Mouse (Mus musculus): ENCODE measurements around the gene Glp1r. TPM values are rescaled to one million over a fixed set of nuclear protein-coding genes. Genes with fewer than 3 reads are reported as not detected.

The Glp1r gene
- polyA plus RNA-seq, 1 experiment from 2014 or later: not detected

DNA sequence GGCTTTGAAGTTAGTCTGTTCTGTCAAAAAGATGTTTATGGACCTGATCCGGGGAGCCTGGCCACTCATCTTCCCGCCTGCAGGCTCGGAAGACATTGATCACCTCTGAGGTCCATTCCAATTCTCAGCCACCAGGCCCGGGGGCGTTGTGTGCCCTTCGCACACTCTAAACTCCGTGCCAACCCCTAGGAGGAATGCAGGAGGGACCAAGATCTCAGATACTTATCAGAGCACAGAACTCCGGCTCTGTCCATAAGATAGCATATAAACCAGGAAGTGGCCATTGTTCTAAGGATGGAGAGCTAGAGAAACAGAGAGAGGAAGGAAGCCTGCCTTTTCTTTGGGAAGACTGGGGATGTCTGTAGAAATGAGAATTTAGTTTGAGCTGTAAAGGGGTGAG lies 18.1 kb upstream of the Glp1r start:
- 43% methylated on average over 8 of the region's 8 CpGs for WGBS (ENCODE audit: missing documents)
- no peak overlapping the region for H3K27ac ChIP-seq
- no peak overlapping the region for H3K4me3 ChIP-seq (ENCODE audit: inconsistent target)
- no peaks in the 10 kb centered on the region for H3K36me3 ChIP-seq (ENCODE audit: inconsistent target)
- H3K79me2 ChIP-seq (ENCODE audit: inconsistent target): no peaks in the 10 kb centered on the region

- Histone ChIP-seq H3K79me2 (ENCODE audit: inconsistent target) (no peaks in the 10 kb centered on the region), H3K27ac (no peak overlapping the region), H3K4me3 (ENCODE audit: inconsistent target) (no peak overlapping the region), H3K36me3 (ENCODE audit: inconsistent target) (no peaks in the 10 kb centered on the region)
- 42% methylated on average over 1 of the region's 1 CpGs for WGBS (ENCODE audit: missing documents)
Measured at GRCm38 (mm10) chr17:30892086-30892485, 9.5 kb upstream of the Glp1r start.

- no peaks in the 10 kb centered on the region for H3K79me2 ChIP-seq (ENCODE audit: inconsistent target)
- H3K4me3 ChIP-seq (ENCODE audit: inconsistent target): no peak overlapping the region
- no peak overlapping the region for H3K27ac ChIP-seq
- H3K36me3 ChIP-seq (ENCODE audit: inconsistent target): no peaks in the 10 kb centered on the region
- 11% methylated on average over 2 of the region's 2 CpGs for WGBS (ENCODE audit: missing documents)
Measured at GRCm38 (mm10) chr17:30892730-30893129, 8.9 kb upstream of the Glp1r start.

DNA sequence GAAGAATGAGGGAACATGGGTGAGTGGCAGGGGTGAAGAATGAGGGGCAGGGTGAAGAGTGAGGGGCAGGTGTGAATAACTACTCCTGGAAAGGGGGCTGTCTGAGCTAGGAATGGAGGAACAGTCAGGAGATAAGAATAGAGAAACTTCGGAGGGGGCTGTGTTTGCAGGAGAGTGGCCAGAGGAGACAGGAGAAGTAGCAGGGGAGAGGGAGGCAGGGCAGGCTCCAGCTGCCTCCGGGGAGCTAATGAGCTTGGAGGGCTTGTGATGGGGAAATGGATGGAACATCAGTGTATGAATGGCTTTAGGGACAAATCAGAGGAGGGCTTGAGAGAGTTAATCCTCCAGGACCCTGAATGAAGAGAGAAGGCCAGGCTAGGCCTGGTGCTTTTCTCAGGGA lies 4.5 kb upstream of the Glp1r start:
- Histone ChIP-seq H3K79me2 (ENCODE audit: inconsistent target) (no peaks in the 10 kb centered on the region), H3K4me3 (ENCODE audit: inconsistent target) (no peak overlapping the region), H3K36me3 (ENCODE audit: inconsistent target) (no peaks in the 10 kb centered on the region), H3K27ac (no peak overlapping the region)
- WGBS (ENCODE audit: missing documents): 28% methylated on average over 2 of the region's 2 CpGs

DNA sequence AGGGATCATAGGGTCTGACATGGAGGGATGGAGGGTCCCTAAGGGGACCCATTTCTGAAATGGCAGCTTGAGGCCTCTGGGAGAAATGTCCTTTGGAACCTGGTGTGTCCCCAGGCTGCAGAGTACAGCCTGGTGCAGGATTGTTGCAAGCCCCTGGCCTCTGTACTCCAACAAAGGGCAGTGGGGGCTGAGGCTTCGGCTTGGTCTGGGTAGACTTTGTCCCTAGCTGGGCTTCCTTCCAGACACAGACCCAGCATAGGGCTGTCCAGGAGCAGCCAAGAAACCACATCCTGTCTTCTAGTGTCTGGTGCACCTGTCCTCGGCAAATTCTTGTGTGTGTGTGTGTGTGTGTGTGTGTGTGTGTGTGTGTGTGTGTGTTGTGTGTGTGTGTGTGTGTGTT lies 2.5 kb downstream of the Glp1r start:
- Histone ChIP-seq H3K4me3 (ENCODE audit: inconsistent target) (no peak overlapping the region), H3K27ac (no peak overlapping the region), H3K79me2 (ENCODE audit: inconsistent target) (no peaks in the 10 kb centered on the region), H3K36me3 (ENCODE audit: inconsistent target) (no peaks in the 10 kb centered on the region)
- WGBS (ENCODE audit: missing documents): 4% methylated on average over 2 of the region's 2 CpGs

DNA sequence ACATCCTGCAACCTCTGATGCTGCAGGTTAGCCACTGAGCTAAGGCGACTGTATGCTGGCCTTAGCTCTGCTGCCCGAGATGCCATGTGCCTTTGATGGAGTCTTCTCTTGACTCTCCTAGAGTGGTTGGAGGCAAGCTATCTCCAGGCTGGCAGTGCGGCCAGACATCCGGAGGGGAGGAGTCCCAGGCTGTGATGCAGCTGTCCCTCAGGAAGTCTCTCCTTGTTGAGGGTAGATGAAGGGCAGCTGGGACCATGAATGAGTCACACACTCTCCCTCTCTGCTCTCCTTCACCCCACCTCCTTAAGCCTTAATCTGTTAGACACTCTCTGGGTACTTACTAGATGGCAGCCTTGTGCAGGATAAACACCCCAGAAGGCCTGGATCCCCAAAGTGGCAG lies 6.0 kb downstream of the Glp1r start:
- H3K4me3 ChIP-seq (ENCODE audit: inconsistent target): no peak overlapping the region
- H3K36me3 ChIP-seq (ENCODE audit: inconsistent target): no peaks in the 10 kb centered on the region
- 30% methylated on average over 4 of the region's 4 CpGs for WGBS (ENCODE audit: missing documents)
- no peaks in the 10 kb centered on the region for H3K79me2 ChIP-seq (ENCODE audit: inconsistent target)
- no peak overlapping the region for H3K27ac ChIP-seq

DNA sequence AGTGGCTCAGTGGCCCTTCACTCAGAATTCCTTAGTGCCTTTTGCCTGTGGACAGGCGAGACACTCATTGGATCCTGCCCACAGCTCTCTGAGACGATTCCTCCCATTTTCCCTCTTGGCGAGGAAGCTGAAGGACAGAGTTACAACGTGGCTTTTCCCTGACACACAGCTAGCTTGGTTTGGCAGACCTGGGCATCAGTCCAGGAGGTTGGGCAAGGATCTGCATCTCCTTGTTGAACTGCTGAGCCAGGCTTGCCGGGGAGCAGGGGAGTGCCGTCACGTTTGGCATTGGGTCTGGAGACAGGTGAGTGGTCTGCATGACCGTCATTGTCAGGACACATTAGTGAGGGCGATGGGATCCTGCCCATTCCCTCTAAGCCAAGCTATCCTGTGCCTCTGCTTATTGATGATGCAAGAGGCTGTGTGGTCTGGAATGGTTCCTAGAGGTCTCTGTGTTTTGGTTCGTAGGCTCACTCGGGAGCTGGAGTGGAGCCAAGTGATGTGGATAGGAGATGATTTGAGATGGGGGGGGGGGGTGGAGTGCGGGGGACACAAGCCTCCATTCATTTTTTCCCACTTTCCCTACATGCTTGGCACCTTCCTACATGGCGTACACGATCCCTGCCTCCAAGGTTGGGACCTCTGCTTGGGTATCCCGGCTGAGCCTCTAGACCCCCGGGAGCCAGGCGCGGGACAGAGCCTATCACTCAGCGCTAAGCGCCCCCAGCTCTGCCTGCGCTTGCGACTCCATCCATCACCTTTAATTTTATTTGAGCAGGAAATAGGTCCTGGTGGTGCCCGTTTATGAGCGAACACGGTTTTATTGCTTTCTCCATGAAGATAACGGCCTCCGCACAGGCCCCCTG lies 9.5 kb downstream of the Glp1r start:
- WGBS (ENCODE audit: missing documents): 49% methylated on average over 24 of the region's 27 CpGs
- Histone ChIP-seq H3K27ac (no peak overlapping the region), H3K36me3 (ENCODE audit: inconsistent target) (no peaks in the 10 kb centered on the region), H3K4me3 (ENCODE audit: inconsistent target) (no peak overlapping the region), H3K79me2 (ENCODE audit: inconsistent target) (no peaks in the 10 kb centered on the region)

DNA sequence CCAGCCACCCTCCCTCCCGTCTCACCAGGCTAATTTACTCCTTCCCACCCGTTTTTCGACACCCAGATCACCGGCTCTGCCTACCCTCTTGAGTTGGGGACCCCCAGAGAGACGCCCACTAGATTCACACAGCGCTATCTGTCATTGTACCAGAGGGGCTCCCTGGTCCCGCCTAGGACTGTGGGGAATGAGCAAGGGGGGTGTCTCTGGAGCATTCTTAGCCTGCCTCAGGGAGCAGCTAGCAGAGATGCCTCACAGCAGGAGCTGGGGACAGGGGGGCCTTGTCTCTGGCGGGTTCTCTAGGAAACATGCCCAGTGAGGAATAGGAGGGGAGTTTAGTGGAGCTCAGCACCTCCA lies 10.1 kb downstream of the Glp1r start:
- Histone ChIP-seq H3K27ac (no peak overlapping the region), H3K36me3 (ENCODE audit: inconsistent target) (no peaks in the 10 kb centered on the region), H3K79me2 (ENCODE audit: inconsistent target) (no peaks in the 10 kb centered on the region), H3K4me3 (ENCODE audit: inconsistent target) (no peak overlapping the region)
- WGBS (ENCODE audit: missing documents): 46% methylated on average over 8 of the region's 8 CpGs

- H3K36me3 ChIP-seq (ENCODE audit: inconsistent target): no peaks in the 10 kb centered on the region
- H3K27ac ChIP-seq: no peak overlapping the region
- WGBS (ENCODE audit: missing documents): 78% methylated on average over 5 of the region's 5 CpGs
- H3K4me3 ChIP-seq (ENCODE audit: inconsistent target): no peak overlapping the region
- H3K79me2 ChIP-seq (ENCODE audit: inconsistent target): no peaks in the 10 kb centered on the region
Measured at GRCm38 (mm10) chr17:30912536-30912935, 10.9 kb downstream of the Glp1r start.

DNA sequence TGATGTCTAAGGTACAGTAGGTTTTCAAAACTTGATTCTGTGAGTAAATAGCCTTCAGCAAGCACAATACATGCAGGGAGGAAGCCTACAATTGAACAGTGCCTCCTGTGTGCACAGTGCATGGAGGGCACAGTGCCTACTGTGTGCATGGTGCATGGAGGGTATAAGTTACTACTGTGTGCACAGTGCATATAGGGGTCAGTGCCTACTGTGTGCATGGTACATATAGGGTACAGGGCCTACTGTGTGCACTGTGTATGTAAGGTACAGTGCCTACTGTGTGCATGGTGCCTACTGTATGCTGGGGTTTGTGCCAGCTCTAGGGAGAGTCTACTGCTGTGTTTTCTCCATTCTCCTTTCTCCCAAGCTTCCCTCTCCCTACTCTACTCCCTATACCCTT lies 12.6 kb downstream of the Glp1r start:
- no peak overlapping the region for H3K27ac ChIP-seq
- H3K4me3 ChIP-seq (ENCODE audit: inconsistent target): no peak overlapping the region

GRCm38 (mm10) chr17:30923566-30923965 lies 21.9 kb downstream of the Glp1r start:
- 40% methylated on average over 4 of the region's 4 CpGs for WGBS (ENCODE audit: missing documents)
- H3K27ac ChIP-seq: no peak overlapping the region

More for the DNA sequence above, 12.6 kb downstream of the Glp1r start:
- Histone ChIP-seq H3K36me3 (ENCODE audit: inconsistent target) (no peaks in the 10 kb centered on the region), H3K79me2 (ENCODE audit: inconsistent target) (no peaks in the 10 kb centered on the region)

DNA sequence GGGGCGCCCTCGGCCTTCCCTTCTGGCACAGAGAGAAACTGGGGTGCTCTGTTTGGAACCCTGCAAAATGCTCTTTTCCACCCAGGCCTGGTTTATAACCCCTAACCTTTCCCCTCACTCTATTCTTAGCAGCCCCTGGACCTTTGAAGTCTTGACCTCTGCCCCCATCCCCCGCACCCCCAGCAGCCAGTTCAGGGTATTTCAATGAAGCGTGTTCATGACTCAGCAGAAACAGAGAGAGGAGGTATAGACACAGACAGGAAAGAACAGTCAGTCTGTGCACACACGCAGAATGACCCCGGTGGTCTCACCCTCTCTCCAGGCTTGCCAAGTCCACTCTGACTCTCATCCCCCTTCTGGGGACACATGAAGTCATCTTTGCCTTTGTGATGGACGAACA lies 29.2 kb downstream of the Glp1r start:
- 61% methylated on average over 7 of the region's 7 CpGs for WGBS (ENCODE audit: missing documents)
- Histone ChIP-seq H3K36me3 (ENCODE audit: inconsistent target) (no peaks in the 10 kb centered on the region), H3K4me3 (ENCODE audit: inconsistent target) (no peak overlapping the region), H3K27ac (no peak overlapping the region), H3K79me2 (ENCODE audit: inconsistent target) (no peaks in the 10 kb centered on the region)

More at GRCm38 (mm10) chr17:30923566-30923965, 21.9 kb downstream of the Glp1r start:
- Histone ChIP-seq H3K79me2 (ENCODE audit: inconsistent target) (no peaks in the 10 kb centered on the region), H3K36me3 (ENCODE audit: inconsistent target) (no peaks in the 10 kb centered on the region), H3K4me3 (ENCODE audit: inconsistent target) (no peak overlapping the region)

GRCm38 (mm10) chr17:30932836-30933235 lies 31.2 kb downstream of the Glp1r start:
- H3K4me3 ChIP-seq (ENCODE audit: inconsistent target): no peak overlapping the region
- H3K36me3 ChIP-seq (ENCODE audit: inconsistent target): no peaks in the 10 kb centered on the region
- no peak overlapping the region for H3K27ac ChIP-seq
- no peaks in the 10 kb centered on the region for H3K79me2 ChIP-seq (ENCODE audit: inconsistent target)
- WGBS (ENCODE audit: missing documents): 94% methylated on average over 5 of the region's 5 CpGs

GRCm38 (mm10) chr17:30935301-30935700 lies 33.7 kb downstream of the Glp1r start:
- no peaks in the 10 kb centered on the region for H3K79me2 ChIP-seq (ENCODE audit: inconsistent target)
- H3K36me3 ChIP-seq (ENCODE audit: inconsistent target): no peaks in the 10 kb centered on the region
- H3K27ac ChIP-seq: no peak overlapping the region
- 65% methylated on average over 5 of the region's 5 CpGs for WGBS (ENCODE audit: missing documents)
- H3K4me3 ChIP-seq (ENCODE audit: inconsistent target): no peak overlapping the region

DNA sequence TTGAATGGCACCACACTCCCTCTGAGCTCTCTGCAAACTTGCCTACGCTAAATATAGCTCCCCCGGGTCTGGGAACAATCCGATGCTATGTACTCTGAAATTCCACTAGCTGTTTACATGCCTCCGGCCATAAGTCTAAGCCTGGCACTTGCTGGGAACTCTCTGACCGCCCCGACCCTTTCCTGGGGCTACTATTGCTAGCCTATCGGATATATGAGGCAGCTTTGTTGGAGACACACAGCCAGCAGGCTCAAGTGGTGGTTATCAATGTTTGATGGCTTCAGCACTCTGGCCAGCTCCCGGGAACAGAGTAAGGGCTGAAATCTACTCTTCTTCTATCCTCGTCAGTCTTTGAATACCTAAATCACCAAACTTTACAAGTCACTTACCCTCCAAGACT lies 36.9 kb downstream of the Glp1r start:
- H3K27ac ChIP-seq: no peak overlapping the region
- no peak overlapping the region for H3K4me3 ChIP-seq (ENCODE audit: inconsistent target)
- WGBS (ENCODE audit: missing documents): 61% methylated on average over 9 of the region's 9 CpGs
- H3K79me2 ChIP-seq (ENCODE audit: inconsistent target): no peaks in the 10 kb centered on the region
- no peaks in the 10 kb centered on the region for H3K36me3 ChIP-seq (ENCODE audit: inconsistent target)

GRCm38 (mm10) chr17:30948382-30948781 lies 46.8 kb downstream of the Glp1r start:
- WGBS (ENCODE audit: missing documents): 78% methylated on average over 1 of the region's 1 CpGs
- Histone ChIP-seq H3K36me3 (ENCODE audit: inconsistent target) (no peaks in the 10 kb centered on the region), H3K4me3 (ENCODE audit: inconsistent target) (no peak overlapping the region), H3K79me2 (ENCODE audit: inconsistent target) (no peaks in the 10 kb centered on the region), H3K27ac (no peak overlapping the region)
